Mouse (Mus musculus): ENCODE measurements around the gene Aurkaip1.

- TF ChIP-seq CTCF (IDR thresholded peaks at IDR 0.05; ENCODE audit: borderline replicate concordance, extremely low read depth, insufficient read depth, insufficient read length) (no peak), POLR2A (IDR thresholded peaks at IDR 0.05; ENCODE audit: borderline replicate concordance, extremely low read depth, insufficient read depth, insufficient read length, poor library complexity, severe bottlenecking) (no peak)
Measured at GRCm38 (mm10) chr4:155847591-155848352, 16.7 kb downstream of the Aurkaip1 start.
